Mouse (Mus musculus): ENCODE measurements around the gene Gimap4. TPM values are rescaled to one million over a fixed set of nuclear protein-coding genes. Genes with fewer than 3 reads are reported as not detected.

The Gimap4 gene
- 10 to 100 TPM; 22.4 to 25.3 TPM for total RNA-seq (2021)
- 28.1 and 42.1 TPM in 2 replicates for polyA plus RNA-seq (2012; rRNA removed)
- long read RNA-seq, transcript Gimap4-202 (3 exons, 1,804 nt), result major isoform, 11 of 12 reads
- long read RNA-seq, partial matches to known transcripts, result 0 of 12 reads
- long read RNA-seq, other reads (novel, unspliced or antisense), result 1 of 12 reads

GRCm38 (mm10) chr6:48684319-48684718 lies at the start of gene Gimap4:
Gene Gimap4, plus strand, starts transcription at chr6:48684549.
- Histone ChIP-seq H3K27ac (peak within 1 kb of the TSS; percentile 93), H3K4me1 (ENCODE audit: control insufficient read depth, insufficient read depth, low read length) (peaks cover 10% of the 10 kb centered on the region), H3K36me3 (ENCODE audit: control insufficient read depth, insufficient read depth, low read length) (peaks cover 9% of the 10 kb centered on the region), H3K79me2 (replicated peaks; ENCODE audit: control insufficient read depth, insufficient read depth, low read length) (no peaks in the 10 kb centered on the region), H3K4me3 (peak within 1 kb of the TSS; percentile 39), H3K27me3 (ENCODE audit: control insufficient read depth, insufficient read depth, low read length) (no peaks in the 10 kb centered on the region), H3K9ac (ENCODE audit: low read depth, low read length) (peak within 1 kb of the TSS; percentile 72)
- intact Hi-C loops (cut with DNase I), result loop anchor here (2.0 kb wide), 1 partner anchor 16 kb away; no protein-coding TSS in a partner anchor
- no peak for DNase-seq
- WGBS, result 36% methylated on average over 5 of the region's 5 CpGs
- TF ChIP-seq CTCF (IDR thresholded peaks at IDR 0.05) (no peak), POLR2A (IDR thresholded peaks at IDR 0.05; ENCODE audit: insufficient read depth, low read depth, low read length) (peak; percentile 68; the same call in 1 of the 2 replicates), EP300 (IDR thresholded peaks at IDR 0.05; ENCODE audit: insufficient read depth, low read depth, low read length) (0 out of 2 replicates have a peak, but pooled peaks have one; percentile 11)

- TF ChIP-seq EP300 (IDR thresholded peaks at IDR 0.05; ENCODE audit: insufficient read depth, low read depth, low read length) (no peak), CTCF (IDR thresholded peaks at IDR 0.05) (no peak), POLR2A (IDR thresholded peaks at IDR 0.05; ENCODE audit: insufficient read depth, low read depth, low read length) (no peak)
- intact Hi-C loops (cut with DNase I), result no loop called here
- no peaks in the 10 kb centered on the region for H3K27me3 ChIP-seq (ENCODE audit: control insufficient read depth, insufficient read depth, low read length)
- H3K4me1 ChIP-seq (ENCODE audit: control insufficient read depth, insufficient read depth, low read length), result no peaks in the 10 kb centered on the region
- H3K9ac ChIP-seq (ENCODE audit: low read depth, low read length), result no peak overlapping the region
- H3K36me3 ChIP-seq (ENCODE audit: control insufficient read depth, insufficient read depth, low read length), result no peaks in the 10 kb centered on the region
- H3K79me2 ChIP-seq (replicated peaks; ENCODE audit: control insufficient read depth, insufficient read depth, low read length), result no peaks in the 10 kb centered on the region
- 88% methylated on average over 2 of the region's 2 CpGs for WGBS
- no peak overlapping the region for H3K4me3 ChIP-seq
- no peak overlapping the region for H3K27ac ChIP-seq
- no peak for DNase-seq
Measured at GRCm38 (mm10) chr6:48635105-48635504, 49.2 kb upstream of the Gimap4 start.

GRCm38 (mm10) chr6:48636515-48636914 lies 47.8 kb upstream of the Gimap4 start:
- H3K27me3 ChIP-seq (ENCODE audit: control insufficient read depth, insufficient read depth, low read length), result no peaks in the 10 kb centered on the region
- H3K27ac ChIP-seq, result no peak overlapping the region
- H3K4me1 ChIP-seq (ENCODE audit: control insufficient read depth, insufficient read depth, low read length), result no peaks in the 10 kb centered on the region
- H3K4me3 ChIP-seq, result no peak overlapping the region
- H3K9ac ChIP-seq (ENCODE audit: low read depth, low read length), result no peak overlapping the region
- DNase-seq, result peak in 1 of 2 experiments; percentile 46
- H3K79me2 ChIP-seq (replicated peaks; ENCODE audit: control insufficient read depth, insufficient read depth, low read length), result no peaks in the 10 kb centered on the region
- intact Hi-C loops (cut with DNase I), result no loop called here
- TF ChIP-seq POLR2A (IDR thresholded peaks at IDR 0.05; ENCODE audit: insufficient read depth, low read depth, low read length), result no peak
- WGBS, result 64% methylated on average over 6 of the region's 6 CpGs
- no peaks in the 10 kb centered on the region for H3K36me3 ChIP-seq (ENCODE audit: control insufficient read depth, insufficient read depth, low read length)

- intact Hi-C loops (cut with DNase I), result no loop called here
- TF ChIP-seq POLR2A (IDR thresholded peaks at IDR 0.05; ENCODE audit: insufficient read depth, low read depth, low read length) (no peak), EP300 (IDR thresholded peaks at IDR 0.05; ENCODE audit: insufficient read depth, low read depth, low read length) (no peak), CTCF (IDR thresholded peaks at IDR 0.05) (no peak)
Measured at GRCm38 (mm10) chr6:48637811-48638500, 46.4 kb upstream of the Gimap4 start.

GRCm38 (mm10) chr6:48638553-48638952 lies 45.8 kb upstream of the Gimap4 start:
- 0 out of 2 replicates have a peak, but pooled peaks have one; percentile 22 for TF ChIP-seq POLR2A (IDR thresholded peaks at IDR 0.05; ENCODE audit: insufficient read depth, low read depth, low read length)
- no peak for TF ChIP-seq CTCF (IDR thresholded peaks at IDR 0.05)
- Histone ChIP-seq H3K4me3 (no peak overlapping the region), H3K27ac (no peak overlapping the region), H3K9ac (ENCODE audit: low read depth, low read length) (no peak overlapping the region), H3K36me3 (ENCODE audit: control insufficient read depth, insufficient read depth, low read length) (no peaks in the 10 kb centered on the region), H3K79me2 (replicated peaks; ENCODE audit: control insufficient read depth, insufficient read depth, low read length) (no peaks in the 10 kb centered on the region), H3K27me3 (ENCODE audit: control insufficient read depth, insufficient read depth, low read length) (no peaks in the 10 kb centered on the region), H3K4me1 (ENCODE audit: control insufficient read depth, insufficient read depth, low read length) (no peaks in the 10 kb centered on the region)
- WGBS, result 53% methylated on average over 2 of the region's 2 CpGs
- no peak for DNase-seq
- intact Hi-C loops (cut with DNase I), result no loop called here

More at GRCm38 (mm10) chr6:48637811-48638500, 46.4 kb upstream of the Gimap4 start:
- Histone ChIP-seq H3K9ac (ENCODE audit: low read depth, low read length) (no peak overlapping the region), H3K4me1 (ENCODE audit: control insufficient read depth, insufficient read depth, low read length) (no peaks in the 10 kb centered on the region), H3K27me3 (ENCODE audit: control insufficient read depth, insufficient read depth, low read length) (no peaks in the 10 kb centered on the region), H3K4me3 (no peak overlapping the region), H3K36me3 (ENCODE audit: control insufficient read depth, insufficient read depth, low read length) (no peaks in the 10 kb centered on the region), H3K27ac (no peak overlapping the region), H3K79me2 (replicated peaks; ENCODE audit: control insufficient read depth, insufficient read depth, low read length) (no peaks in the 10 kb centered on the region)
- DNase-seq, result no peak
- WGBS, result 63% methylated on average over 6 of the region's 6 CpGs

- H3K4me3 ChIP-seq, result no peak overlapping the region
- no peaks in the 10 kb centered on the region for H3K4me1 ChIP-seq (ENCODE audit: control insufficient read depth, insufficient read depth, low read length)
- TF ChIP-seq CTCF (IDR thresholded peaks at IDR 0.05), result no peak
- TF ChIP-seq EP300 (IDR thresholded peaks at IDR 0.05; ENCODE audit: insufficient read depth, low read depth, low read length), result no peak
- TF ChIP-seq POLR2A (IDR thresholded peaks at IDR 0.05; ENCODE audit: insufficient read depth, low read depth, low read length), result no peak
- 67% methylated on average over 6 of the region's 6 CpGs for WGBS
- no peaks in the 10 kb centered on the region for H3K79me2 ChIP-seq (replicated peaks; ENCODE audit: control insufficient read depth, insufficient read depth, low read length)
- DNase-seq, result no peak
- intact Hi-C loops (cut with DNase I), result loop anchor here (5.0 kb wide), 1 partner anchor 464 kb away; no protein-coding TSS in a partner anchor
- H3K36me3 ChIP-seq (ENCODE audit: control insufficient read depth, insufficient read depth, low read length), result no peaks in the 10 kb centered on the region
- no peaks in the 10 kb centered on the region for H3K27me3 ChIP-seq (ENCODE audit: control insufficient read depth, insufficient read depth, low read length)
- H3K9ac ChIP-seq (ENCODE audit: low read depth, low read length), result no peak overlapping the region
- H3K27ac ChIP-seq, result no peak overlapping the region
Measured at GRCm38 (mm10) chr6:48641391-48641790, 43.0 kb upstream of the Gimap4 start.
